Mouse (Mus musculus) heart, postnatal 36 days (tissue): Measurements from ENCODE around the gene Atp5f1. TPM values are rescaled to one million over a fixed set of nuclear protein-coding genes. Genes with fewer than 3 reads are reported as not detected.
"Not testable (repeated sequence)": the region's sequence is repeated elsewhere in the genome, so short reads cannot be mapped to it uniquely, and the experiment has no call there.

Source experiments
- DNase-seq, 2 experiments: peaks; one replicate each; pipeline ENCODE4 v3.0.0; 2021 to 2022
- intact Hi-C: fragments of 180-260 bp; cut with DNase I; formaldehyde crosslinking; loops from one replicate; pipeline ENCODE4 v1.15.1; 2025
- total RNA-seq, 2 experiments: library from RNA; stranded (reverse); gene quantifications; 2 replicates each; pipeline ENCODE4 v1.2.3; 2021

Gene Atp5f1
- total RNA-seq, 2 experiments from 2014 or later: 1,203 to 1,219 TPM

GRCm38 (mm10) chr3:105932240-105933071 lies 27.4 kb downstream of the Atp5f1 start, which contains the start of gene I830077J02Rik:
Gene I830077J02Rik (minus strand): TSS chr3:105932664.
- intact Hi-C loops: no loop called here
- DNase-seq: no peak

GRCm38 (mm10) chr3:105931095-105931494 lies 28.8 kb downstream of the Atp5f1 start:
- intact Hi-C loops: no loop called here
- no peak for DNase-seq

- intact Hi-C loops: no loop called here
- DNase-seq: no peak
These were observed 30.1 kb downstream of the Atp5f1 start for GRCm38 (mm10) chr3:105929821-105930220.

GRCm38 (mm10) chr3:105928781-105929180 lies 31.1 kb downstream of the Atp5f1 start:
- no peak for DNase-seq
- intact Hi-C loops: no loop called here

GRCm38 (mm10) chr3:105928195-105928569 lies 31.7 kb downstream of the Atp5f1 start:
- no peak for DNase-seq
- intact Hi-C loops: no loop called here

- intact Hi-C loops: no loop called here
- DNase-seq: no peak
These were observed 32.2 kb downstream of the Atp5f1 start for GRCm38 (mm10) chr3:105927561-105928194.

- no peak for DNase-seq
- intact Hi-C loops: no loop called here
These were observed 35.3 kb downstream of the Atp5f1 start for GRCm38 (mm10) chr3:105924616-105925015.

- intact Hi-C loops: no loop called here
These were observed 37.9 kb downstream of the Atp5f1 start for GRCm38 (mm10) chr3:105921959-105922358.

GRCm38 (mm10) chr3:105920743-105921142 lies 39.2 kb downstream of the Atp5f1 start:
- DNase-seq, intact Hi-C loops: not testable (repeated sequence)

More at GRCm38 (mm10) chr3:105921959-105922358, 37.9 kb downstream of the Atp5f1 start:
- DNase-seq: no peak

- intact Hi-C loops: no loop called here
- DNase-seq: no peak
These were observed 41.5 kb downstream of the Atp5f1 start for GRCm38 (mm10) chr3:105918355-105918745.

GRCm38 (mm10) chr3:105917656-105918354 lies 42.1 kb downstream of the Atp5f1 start:
- intact Hi-C loops: no loop called here
- DNase-seq: no peak

- intact Hi-C loops: not testable (repeated sequence)
These were observed 43.4 kb downstream of the Atp5f1 start for GRCm38 (mm10) chr3:105916455-105916854.

GRCm38 (mm10) chr3:105915281-105915680 lies 44.6 kb downstream of the Atp5f1 start:
- no peak for DNase-seq
- intact Hi-C loops: no loop called here

More at GRCm38 (mm10) chr3:105916455-105916854, 43.4 kb downstream of the Atp5f1 start:
- not testable (repeated sequence) for DNase-seq

- no peak for DNase-seq
- intact Hi-C loops: no loop called here
These were observed 45.8 kb downstream of the Atp5f1 start for GRCm38 (mm10) chr3:105913839-105914681.

GRCm38 (mm10) chr3:105912097-105912880 lies 47.6 kb downstream of the Atp5f1 start:
- intact Hi-C loops: no loop called here
- no peak for DNase-seq

GRCm38 (mm10) chr3:105910519-105911190 lies 49.2 kb downstream of the Atp5f1 start:
- no peak for DNase-seq
- intact Hi-C loops: no loop called here

- DNase-seq: no peak
- intact Hi-C loops: loop anchor here (10.0 kb wide), 1 partner anchor 454 kb away; the partner anchor contains the start of gene Kcnd3
These were observed 50.9 kb downstream of the Atp5f1 start for GRCm38 (mm10) chr3:105908976-105909375.

GRCm38 (mm10) chr3:105907956-105908655 lies 51.8 kb downstream of the Atp5f1 start:
- no peak for DNase-seq
- intact Hi-C loops: loop anchor here (10.0 kb wide), 1 partner anchor 453 kb away; the partner anchor contains the start of gene Kcnd3
